Mouse (Mus musculus) layer of hippocampus, postnatal 36 days (tissue): ENCODE measurements around the gene Slc5a2. TPM values are rescaled to one million over a fixed set of nuclear protein-coding genes. Genes with fewer than 3 reads are reported as not detected.
A peak's percentile ranks its signal among the peaks of the same experiment; 100 is the strongest.

ENCODE experiments used
- DNase-seq, 2 experiments: peaks; one replicate each; pipeline ENCODE4 v3.0.0; 2022
- total RNA-seq, 2 experiments: library from RNA; stranded (reverse); gene quantifications; 2 replicates each; pipeline ENCODE4 v1.2.3; 2021

Gene Slc5a2
- total RNA-seq, 2 experiments from 2014 or later: not detected

GRCm38 (mm10) chr7:128251946-128252345 is 13.5 kb upstream of the Slc5a2 start:
- DNase-seq: no peak

- DNase-seq: peak; percentile 74 to 78
Measured at GRCm38 (mm10) chr7:128252609-128253008, 12.8 kb upstream of the Slc5a2 start.

GRCm38 (mm10) chr7:128254978-128255377 is 10.5 kb upstream of the Slc5a2 start:
- no peak for DNase-seq

GRCm38 (mm10) chr7:128255757-128256156 is 9.7 kb upstream of the Slc5a2 start:
- no peak for DNase-seq

- no peak for DNase-seq
Measured at GRCm38 (mm10) chr7:128256783-128257334, 8.6 kb upstream of the Slc5a2 start.

- no peak for DNase-seq
Measured at GRCm38 (mm10) chr7:128266056-128266455, 599 bp downstream of the Slc5a2 start.

- DNase-seq: no peak
Measured at GRCm38 (mm10) chr7:128267391-128267790, 1.9 kb downstream of the Slc5a2 start.

GRCm38 (mm10) chr7:128267813-128268212 is 2.4 kb downstream of the Slc5a2 start:
- DNase-seq: no peak

GRCm38 (mm10) chr7:128270431-128270850 is 5.0 kb downstream of the Slc5a2 start:
- no peak for DNase-seq

GRCm38 (mm10) chr7:128271496-128271895 is 6.0 kb downstream of the Slc5a2 start:
- no peak for DNase-seq

GRCm38 (mm10) chr7:128276051-128276450 is 10.6 kb downstream of the Slc5a2 start:
- DNase-seq: no peak

GRCm38 (mm10) chr7:128279750-128280149 is 14.3 kb downstream of the Slc5a2 start:
- DNase-seq: no peak

- no peak for DNase-seq
Measured at GRCm38 (mm10) chr7:128281765-128282164, 16.3 kb downstream of the Slc5a2 start.

- DNase-seq: no peak
Measured at GRCm38 (mm10) chr7:128282532-128283244, 17.2 kb downstream of the Slc5a2 start.

- DNase-seq: no peak
Measured at GRCm38 (mm10) chr7:128284047-128284446, 18.6 kb downstream of the Slc5a2 start.

- DNase-seq: no peak
Measured at GRCm38 (mm10) chr7:128285060-128285459, 19.6 kb downstream of the Slc5a2 start.

- no peak for DNase-seq
Measured at GRCm38 (mm10) chr7:128288923-128289544, 23.6 kb downstream of the Slc5a2 start.

- no peak for DNase-seq
Measured at GRCm38 (mm10) chr7:128294785-128295184, 29.3 kb downstream of the Slc5a2 start.

- no peak for DNase-seq
Measured at GRCm38 (mm10) chr7:128296514-128296913, 31.1 kb downstream of the Slc5a2 start.

- DNase-seq: no peak
Measured at GRCm38 (mm10) chr7:128297291-128297616, 31.8 kb downstream of the Slc5a2 start.

- peak; percentile 69 to 76 for DNase-seq
Measured at GRCm38 (mm10) chr7:128297617-128298480, 32.4 kb downstream of the Slc5a2 start, which contains the start of gene BC017158. BC017158 (minus strand) TSS chr7:128298170.

- DNase-seq: peak in 1 of 2 experiments; percentile 9
Measured at GRCm38 (mm10) chr7:128298481-128299342, 33.3 kb downstream of the Slc5a2 start.
